19 mouse cellular contexts compared by ENCODE assay signal in the genomic region with DNA sequence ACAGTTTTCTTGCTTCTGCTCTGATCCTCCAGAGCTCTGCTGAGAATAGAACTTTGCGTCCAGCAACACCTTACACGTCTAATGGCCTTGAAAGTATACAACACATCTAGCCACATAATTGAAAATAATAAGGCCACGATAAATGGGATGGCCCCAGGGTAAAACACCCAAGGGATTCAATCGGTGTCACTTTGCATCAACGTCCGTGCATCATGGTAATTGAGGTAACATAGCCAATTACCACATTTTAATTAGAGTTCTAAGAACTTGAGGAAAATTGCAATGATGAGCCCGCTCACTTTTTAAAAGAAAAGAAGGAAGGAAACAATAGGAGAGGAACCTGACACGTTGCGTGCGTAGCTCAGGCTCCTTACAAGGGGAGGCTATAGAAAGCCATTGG.
"Had no signal": no experiment of that assay in that cellular context is flagged by ENCODE, and none has a peak within 500 bp of the region (broad histone marks: within the 10 kb centered on the region; RNA-seq: fewer than 3 reads in every experiment).

No protein-coding gene starts in this region.

- H3K36me3 ChIP-seq: liver, embryonic 13.5 days; stomach, embryonic 15.5 days had no signal

- H3K4me1 ChIP-seq: liver, embryonic 13.5 days; neural tube, embryonic 13.5 days; stomach, embryonic 15.5 days had no signal

- H3K9me3 ChIP-seq: liver, embryonic 13.5 days; neural tube, embryonic 13.5 days; stomach, embryonic 15.5 days had no signal

- H3K27me3 ChIP-seq: liver, embryonic 13.5 days; neural tube, embryonic 13.5 days; stomach, embryonic 15.5 days had no signal

- H3K9ac ChIP-seq: liver, embryonic 13.5 days; neural tube, embryonic 13.5 days; stomach, embryonic 15.5 days had no signal

- H3K27ac ChIP-seq: layer of hippocampus, adult 2 months; left cerebral cortex, adult 2 months; liver, embryonic 13.5 days; neural tube, embryonic 13.5 days; stomach, embryonic 15.5 days had no signal

- H3K4me2 ChIP-seq: liver, embryonic 13.5 days; midbrain, embryonic 11.5 days; neural tube, embryonic 13.5 days; stomach, embryonic 15.5 days had no signal

- H3K4me3 ChIP-seq: layer of hippocampus, adult 2 months; left cerebral cortex, adult 2 months; liver, embryonic 13.5 days; myocyte; neural tube, embryonic 13.5 days; stomach, embryonic 15.5 days had no signal

- ATAC-seq: midbrain, embryonic 16.5 days had no signal

- DNase-seq: kidney, adult 18-20 months; kidney, adult 9 months; kidney, postnatal 14 days; layer of hippocampus, postnatal 36 days; liver, embryonic 13.5 days; lung, adult 2 months; lung, postnatal 14 days; lung, postnatal 4 days; right cerebral cortex, adult 18-20 months; right cerebral cortex, postnatal 14 days; right cerebral cortex, postnatal 4 days; thymus, postnatal 25 days had no signal
